Mouse (Mus musculus) intestine, embryonic 16.5 days (tissue): ENCODE data around the gene Krtap4-16. TPM values are rescaled to one million over a fixed set of nuclear protein-coding genes. Genes with fewer than 3 reads are reported as not detected.
"Not testable (repeated sequence)": the region's sequence is repeated elsewhere in the genome, so short reads cannot be mapped to it uniquely, and the experiment has no call there.

ENCODE experiments used
- ATAC-seq: fragments of 200-750 bp; cut with Nextera tagmentation; 2 replicates; pipeline ENCODE4 v1.8.0; 2017; ENCODE audit warnings: moderate TSS enrichment, moderate library complexity
- H3K27ac ChIP-seq: fragments of 300-500 bp; sonication (generic); 2 replicates; pipeline ENCODE4 v1.5.1; 2014; ENCODE audit warnings: mild to moderate bottlenecking, low read length
- H3K27me3 ChIP-seq: fragments of 300-500 bp; sonication (generic); replicated peaks from 2 replicates; pipeline ENCODE4 v1.6.1; 2014; ENCODE audit warnings: low read length, control low read depth, mixed read lengths; ENCODE audit not compliant: control insufficient read depth, insufficient read depth
- H3K36me3 ChIP-seq: fragments of 300-500 bp; sonication (generic); 2 replicates; pipeline ENCODE4 v1.6.1; 2014; ENCODE audit warnings: low read length, control low read depth; ENCODE audit not compliant: control insufficient read depth, insufficient read depth
- H3K4me1 ChIP-seq: fragments of 300-500 bp; sonication (generic); 2 replicates; pipeline ENCODE4 v1.6.1; 2014; ENCODE audit warnings: low read length, control low read depth, mixed read lengths; ENCODE audit not compliant: control insufficient read depth, insufficient read depth
- H3K4me2 ChIP-seq: fragments of 300-500 bp; sonication (generic); 2 replicates; pipeline ENCODE4 v1.6.1; 2014; ENCODE audit warnings: low read depth, low read length, control low read depth
- H3K4me3 ChIP-seq: fragments of 300-500 bp; sonication (generic); 2 replicates; pipeline ENCODE4 v1.5.1; 2014; ENCODE audit warnings: mild to moderate bottlenecking, low read length
- H3K9ac ChIP-seq: fragments of 300-500 bp; sonication (generic); 2 replicates; pipeline ENCODE4 v1.6.1; 2014; ENCODE audit warnings: low read depth, low read length
- H3K9me3 ChIP-seq: fragments of 300-500 bp; sonication (generic); 2 replicates; pipeline ENCODE4 v1.6.1; 2016; ENCODE audit warnings: low read length, control low read depth; ENCODE audit not compliant: control insufficient read depth
- WGBS: fragments of 180-500 bp; shearing (Covaris S2); extraction: QIAGEN DNeasy Blood & Tissue Kit; methylation state at CpG from one replicate; pipeline ENCODE4 v1.1.7; 2014; 5-methylcytosine and 5-hydroxymethylcytosine counted together
- polyA plus RNA-seq: library from polyadenylated mRNA; unstranded; fragments of >200 nt; fragmentation: Nextera tagmentation; extraction: Ambion mirVana; gene quantifications from 2 replicates; pipeline ENCODE4 v1.2.1, GENCODE M21; 2015

Gene Krtap4-16
- polyA plus RNA-seq, 1 experiment from 2014 or later: not detected

DNA sequence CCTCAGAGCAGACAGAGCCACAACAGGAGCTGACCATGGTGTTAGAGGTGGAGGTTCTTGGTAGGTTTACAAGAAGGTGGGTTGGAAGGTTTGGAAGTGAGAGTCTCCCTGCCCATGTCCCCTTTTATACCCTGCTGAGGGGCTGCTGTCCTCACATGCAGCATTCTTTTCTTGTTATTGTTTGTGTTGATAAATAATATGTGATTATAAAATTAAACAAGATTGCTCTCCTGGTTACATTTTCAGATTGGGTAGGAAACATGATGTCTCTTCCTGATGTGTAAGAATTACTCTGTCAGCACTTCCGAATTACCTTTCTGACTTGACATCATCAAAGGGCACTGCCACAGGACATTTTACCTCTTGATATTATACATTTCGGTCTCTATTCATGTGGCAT, 35.8 kb downstream of the Krtap4-16 start, which contains the start of gene Gm11564:
TSS of gene Gm11564 (minus strand) at position 101 of the 400 bp plus-strand sequence.
- not testable (repeated sequence) for H3K9me3 ChIP-seq, H3K4me3 ChIP-seq, H3K4me2 ChIP-seq, ATAC-seq, H3K9ac ChIP-seq, H3K27me3 ChIP-seq, H3K27ac ChIP-seq, H3K4me1 ChIP-seq, H3K36me3 ChIP-seq
- 91% methylated on average over 2 of the region's 2 CpGs for WGBS

DNA sequence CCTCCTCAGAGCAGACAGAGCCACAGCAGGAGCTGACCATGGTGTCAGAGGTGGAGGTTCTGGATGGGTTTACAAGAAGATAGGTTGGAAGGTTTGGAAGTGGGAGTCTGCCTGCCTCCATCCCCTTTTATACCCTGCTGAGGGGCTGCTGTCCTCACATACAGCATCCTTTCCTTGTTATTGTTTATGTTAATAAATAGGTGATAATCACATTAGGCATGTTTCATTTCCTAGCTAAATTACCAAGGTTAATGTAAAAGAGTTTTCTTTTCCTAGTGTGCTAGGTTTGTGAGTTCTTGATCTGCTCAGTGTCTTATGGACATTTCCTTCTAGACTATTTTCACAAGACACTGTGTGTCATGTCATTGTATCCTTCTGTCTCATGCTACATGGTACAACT, 41.6 kb downstream of the Krtap4-16 start, which contains the start of gene Krtap4-13:
TSS of gene Krtap4-13 (minus strand) at position 101 of the 400 bp plus-strand sequence.
- not testable (repeated sequence) for ATAC-seq, H3K4me2 ChIP-seq, H3K9ac ChIP-seq, H3K36me3 ChIP-seq, H3K4me1 ChIP-seq, H3K9me3 ChIP-seq, H3K4me3 ChIP-seq, H3K27ac ChIP-seq, H3K27me3 ChIP-seq

DNA sequence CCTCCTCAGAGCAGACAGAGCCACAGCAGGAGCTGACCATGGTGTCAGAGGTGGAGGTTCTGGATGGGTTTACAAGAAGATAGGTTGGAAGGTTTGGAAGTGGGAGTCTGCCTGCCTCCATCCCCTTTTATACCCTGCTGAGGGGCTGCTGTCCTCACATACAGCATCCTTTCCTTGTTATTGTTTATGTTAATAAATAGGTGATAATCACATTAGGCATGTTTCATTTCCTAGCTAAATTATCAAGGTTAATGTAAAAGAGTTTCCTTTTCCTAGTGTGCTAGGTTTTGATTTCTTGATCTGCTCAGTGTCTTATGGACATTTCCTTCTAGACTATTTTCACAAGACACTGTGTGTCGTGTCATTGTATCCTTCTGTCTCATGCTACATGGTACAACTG, 47.1 kb downstream of the Krtap4-16 start, which contains the start of gene Gm11554:
TSS of gene Gm11554 (minus strand) at position 101 of the 400 bp plus-strand sequence.
- H3K4me1 ChIP-seq, H3K27me3 ChIP-seq, ATAC-seq, H3K9me3 ChIP-seq, H3K4me2 ChIP-seq, H3K4me3 ChIP-seq, H3K9ac ChIP-seq, H3K27ac ChIP-seq, H3K36me3 ChIP-seq: not testable (repeated sequence)
- WGBS: no CpG with 5 or more reads among the region's 1 CpGs

Other genes starting within 250 kb of the Krtap4-16 start
- not detected in 2 replicates for gene Gm11938, start 248.3 kb downstream of the Krtap4-16 start, polyA plus RNA-seq
- gene Gm11937, start 241.4 kb downstream of the Krtap4-16 start, polyA plus RNA-seq: not detected in 2 replicates
- gene Krtap2-4, start 236.8 kb downstream of the Krtap4-16 start, polyA plus RNA-seq: not detected in 2 replicates
- gene Gm11562, start 231.2 kb downstream of the Krtap4-16 start, polyA plus RNA-seq: not detected in 2 replicates
- not detected in 2 replicates for gene Krtap4-1, start 223.4 kb downstream of the Krtap4-16 start, polyA plus RNA-seq
- gene Krtap4-2, start 216.5 kb downstream of the Krtap4-16 start, polyA plus RNA-seq: not detected in 2 replicates
- gene Krtap4-7, start 207.5 kb downstream of the Krtap4-16 start, polyA plus RNA-seq: not detected in 2 replicates
- not detected in 2 replicates for gene Gm11555, start 201.4 kb downstream of the Krtap4-16 start, polyA plus RNA-seq
- not detected in 2 replicates for gene Gm11563, start 192.6 kb downstream of the Krtap4-16 start, polyA plus RNA-seq
- not detected in 2 replicates for gene Krtap4-6, start 185.6 kb downstream of the Krtap4-16 start, polyA plus RNA-seq
- gene Gm14190, start 160.9 kb downstream of the Krtap4-16 start, polyA plus RNA-seq: not detected in 2 replicates
- gene Gm14180, start 117.3 kb downstream of the Krtap4-16 start, polyA plus RNA-seq: not detected in 2 replicates
- gene Gm11595, start 78.7 kb downstream of the Krtap4-16 start, polyA plus RNA-seq: not detected in 2 replicates
- gene Krtap4-8, start 70.9 kb downstream of the Krtap4-16 start, polyA plus RNA-seq: not detected in 2 replicates
- gene Krtap4-9, start 66.4 kb downstream of the Krtap4-16 start, polyA plus RNA-seq: not detected in 2 replicates
- gene Gm11596, start 58.1 kb downstream of the Krtap4-16 start, polyA plus RNA-seq: not detected in 2 replicates
- gene Gm11569, start 52.7 kb downstream of the Krtap4-16 start, polyA plus RNA-seq: not detected in 2 replicates
- not detected in 2 replicates for gene Gm11554, start 47.2 kb downstream of the Krtap4-16 start, polyA plus RNA-seq
- gene Krtap4-13, start 41.7 kb downstream of the Krtap4-16 start, polyA plus RNA-seq: not detected in 2 replicates
- not detected in 2 replicates for gene Gm11564, start 35.9 kb downstream of the Krtap4-16 start, polyA plus RNA-seq
- not detected in 2 replicates for gene 2300003K06Rik, start 13.5 kb downstream of the Krtap4-16 start, polyA plus RNA-seq
- not detected in 2 replicates for gene Gm11568, start 6.3 kb upstream of the Krtap4-16 start, polyA plus RNA-seq
- not detected in 2 replicates for gene Gm11559, start 12.9 kb upstream of the Krtap4-16 start, polyA plus RNA-seq
- gene Krtap9-1, start 21.8 kb upstream of the Krtap4-16 start, polyA plus RNA-seq: not detected in 2 replicates
- gene Gm11567, start 27.6 kb upstream of the Krtap4-16 start, polyA plus RNA-seq: not detected in 2 replicates
- gene Krtap31-1, start 56.3 kb upstream of the Krtap4-16 start, polyA plus RNA-seq: not detected in 2 replicates
- not detected in 2 replicates for gene Gm11565, start 63.1 kb upstream of the Krtap4-16 start, polyA plus RNA-seq
- not detected in 2 replicates for gene Krtap31-2, start 84.7 kb upstream of the Krtap4-16 start, polyA plus RNA-seq
- gene Krtap9-5, start 96.9 kb upstream of the Krtap4-16 start, polyA plus RNA-seq: not detected in 2 replicates
- not detected in 2 replicates for gene Krtap29-1, start 127.4 kb upstream of the Krtap4-16 start, polyA plus RNA-seq
- gene Krtap16-1, start 135.0 kb upstream of the Krtap4-16 start, polyA plus RNA-seq: not detected in 2 replicates
- not detected in 2 replicates for gene Krtap17-1, start 142.4 kb upstream of the Krtap4-16 start, polyA plus RNA-seq
- gene Krt33a, start 164.6 kb upstream of the Krtap4-16 start, polyA plus RNA-seq: not detected in 2 replicates
- not detected in 2 replicates for gene Krt33b, start 178.3 kb upstream of the Krtap4-16 start, polyA plus RNA-seq
- gene Krt34, start 189.9 kb upstream of the Krtap4-16 start, polyA plus RNA-seq: not detected in 2 replicates
- not detected in 2 replicates for gene Krt31, start 198.9 kb upstream of the Krtap4-16 start, polyA plus RNA-seq
- not detected in 2 replicates for gene Krt32, start 236.6 kb upstream of the Krtap4-16 start, polyA plus RNA-seq
- 0.07 and 0.12 TPM in 2 replicates for gene Krt35, start 244.6 kb upstream of the Krtap4-16 start, polyA plus RNA-seq